Mouse (Mus musculus): ENCODE results near the gene Msto1.

DNA sequence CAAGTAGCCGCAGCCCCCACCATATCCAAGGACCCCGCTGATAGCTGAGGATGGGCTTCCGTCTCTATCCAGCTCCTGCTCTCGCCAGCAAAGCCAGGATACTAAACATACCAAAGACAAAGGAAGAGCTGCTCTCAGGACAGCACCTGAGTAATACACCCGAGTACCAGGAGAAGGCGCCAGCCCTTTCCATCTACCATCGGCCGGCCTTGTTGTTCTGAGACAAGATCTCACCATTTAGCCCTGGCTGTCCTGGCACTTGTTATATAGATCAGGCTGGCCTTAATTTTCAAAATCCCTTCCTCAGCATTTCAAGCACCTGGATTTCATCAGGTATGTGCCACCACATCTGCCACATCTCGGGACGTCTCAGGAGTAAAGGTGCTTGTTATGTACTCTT, 25.3 kb upstream of the Msto1 start:
- no peak for TF ChIP-seq CTCF (IDR thresholded peaks at IDR 0.05; ENCODE audit: low read depth)
- TF ChIP-seq EP300 (optimal IDR thresholded peaks at IDR 0.05) = no peak
